Mouse (Mus musculus) CH12.LX (cell line): ENCODE results near the gene Lyst. TPM values are rescaled to one million over a fixed set of nuclear protein-coding genes. Genes with fewer than 3 reads are reported as not detected.

Source experiments
- DNase-seq: peaks from one replicate; pipeline ENCODE4 v3.0.0-alpha.2; 2013; ENCODE audit errors: extremely low read depth
- H3K27ac ChIP-seq: 2 replicates; pipeline ENCODE4 v1.5.1; 2012; ENCODE audit warnings: low read depth, mild to moderate bottlenecking, control low read depth, moderate library complexity; ENCODE audit not compliant: insufficient read depth
- H3K27me3 ChIP-seq: replicated peaks from 2 replicates; pipeline ENCODE3; 2012; ENCODE audit warnings: inconsistent platforms
- H3K36me3 ChIP-seq, 2 experiments: replicated peaks in 1 of 2; 2 replicates each; pipeline versions ENCODE3 to v1.6.1; 2012; ENCODE audit warnings: inconsistent platforms in 1 of 2, low read length in 1 of 2, mild to moderate bottlenecking in 1 of 2, mixed read lengths in 1 of 2, moderate library complexity in 1 of 2; ENCODE audit not compliant: control insufficient read depth in 1 of 2, insufficient read depth in 1 of 2
- H3K4me1 ChIP-seq, 2 experiments: 2 replicates each; pipeline ENCODE4 v1.6.1; 2012; ENCODE audit warnings: inconsistent platforms in 1 of 2, moderate library complexity in 1 of 2; ENCODE audit not compliant: insufficient read depth in 2 of 2, control insufficient read depth in 1 of 2
- H3K4me2 ChIP-seq: 2 replicates; pipeline ENCODE4 v1.6.1; 2012; ENCODE audit warnings: low read depth, mild to moderate bottlenecking, control low read depth; ENCODE audit not compliant: poor library complexity, insufficient read depth, severe bottlenecking
- H3K4me3 ChIP-seq, 3 experiments: fragments of 150-350 bp in 1 of 3; sonication (generic) in 1 of 3; replicated peaks in 1 of 3; 2 replicates each; pipeline versions ENCODE3 to v1.5.1; 2011 to 2012; ENCODE audit warnings: low read depth in 2 of 3, low read length in 2 of 3, mild to moderate bottlenecking in 2 of 3, moderate library complexity in 2 of 3, control low read depth in 1 of 3, improper control_type of control experiment in 1 of 3, inconsistent platforms in 1 of 3, mixed read lengths in 1 of 3; ENCODE audit not compliant: poor library complexity in 1 of 3
- H3K79me2 ChIP-seq: replicated peaks from 2 replicates; pipeline ENCODE4 v1.6.1; 2012; ENCODE audit warnings: mild to moderate bottlenecking, moderate library complexity; ENCODE audit not compliant: control insufficient read depth, poor library complexity, insufficient read depth, severe bottlenecking; ENCODE audit errors: extremely low read depth
- H3K9ac ChIP-seq: 2 replicates; pipeline ENCODE4 v1.6.1; 2012; ENCODE audit warnings: low read depth, mild to moderate bottlenecking, control low read depth, moderate library complexity; ENCODE audit not compliant: insufficient read depth
- H3K9me3 ChIP-seq: replicated peaks from 2 replicates; pipeline ENCODE3; 2012; ENCODE audit warnings: low read length, inconsistent platforms, mixed read lengths
- BHLHE40 ChIP-seq: IDR thresholded peaks from 2 replicates; pipeline ENCODE4 v1.6.1; 2011; ENCODE audit warnings: mild to moderate bottlenecking, low read depth, low read length, improper control_type of control experiment
- CHD1 ChIP-seq: IDR thresholded peaks from 2 replicates; pipeline ENCODE4 v1.6.1; 2012; ENCODE audit warnings: low read depth, low read length, improper control_type of control experiment, inconsistent platforms
- CHD2 ChIP-seq: IDR thresholded peaks from 2 replicates; pipeline ENCODE4 v1.6.1; 2011; ENCODE audit warnings: low read length, improper control_type of control experiment
- E2F4 ChIP-seq: IDR thresholded peaks from 2 replicates; pipeline ENCODE4 v1.6.1; 2011; ENCODE audit warnings: low read depth, low read length, improper control_type of control experiment; ENCODE audit not compliant: insufficient replicate concordance
- HCFC1 ChIP-seq: IDR thresholded peaks from 2 replicates; pipeline ENCODE4 v1.6.1; 2012; ENCODE audit warnings: low read depth, mild to moderate bottlenecking, inconsistent platforms, low read length, improper control_type of control experiment
- IRF4 ChIP-seq: IDR thresholded peaks from 2 replicates; pipeline ENCODE4 v1.6.1; 2014; ENCODE audit warnings: low read depth, mild to moderate bottlenecking, inconsistent platforms, low read length, improper control_type of control experiment
- JUN ChIP-seq: IDR thresholded peaks from 2 replicates; pipeline ENCODE4 v1.6.1; 2011; ENCODE audit warnings: low read depth, mild to moderate bottlenecking, low read length, improper control_type of control experiment, moderate library complexity; ENCODE audit not compliant: insufficient read depth
- MAFK ChIP-seq: IDR thresholded peaks from 2 replicates; pipeline ENCODE4 v1.6.1; 2011; ENCODE audit warnings: low read length, improper control_type of control experiment; ENCODE audit not compliant: insufficient replicate concordance
- MYC ChIP-seq: IDR thresholded peaks from 2 replicates; pipeline ENCODE4 v1.6.1; 2011; ENCODE audit warnings: low read depth, mild to moderate bottlenecking, improper control_type of control experiment, low read length
- NRF1 ChIP-seq: IDR thresholded peaks from 2 replicates; pipeline ENCODE4 v1.6.1; 2014; ENCODE audit warnings: low read depth, mild to moderate bottlenecking, inconsistent platforms, low read length, improper control_type of control experiment, moderate library complexity
- PAX5 ChIP-seq: IDR thresholded peaks from 2 replicates; pipeline ENCODE4 v1.6.1; 2012; ENCODE audit warnings: low read length, inconsistent platforms, mixed read lengths
- POLR2A ChIP-seq: IDR thresholded peaks from 2 replicates; pipeline ENCODE4 v1.6.1; 2011; ENCODE audit warnings: low read depth, mild to moderate bottlenecking, improper control_type of control experiment, low read length
- POLR2AphosphoS2 ChIP-seq: IDR thresholded peaks from 2 replicates; pipeline ENCODE4 v1.6.1; 2011; ENCODE audit warnings: low read depth, low read length, improper control_type of control experiment
- RAD21 ChIP-seq: IDR thresholded peaks from 2 replicates; pipeline ENCODE4 v1.6.1; 2011; ENCODE audit warnings: low read depth, mild to moderate bottlenecking, low read length, improper control_type of control experiment, moderate library complexity
- RCOR1 ChIP-seq: conservative IDR thresholded peaks from 2 replicates; pipeline ENCODE4 v1.6.1; 2012; ENCODE audit warnings: low read depth, mild to moderate bottlenecking, inconsistent platforms, low read length, improper control_type of control experiment
- SMC3 ChIP-seq: IDR thresholded peaks from 2 replicates; pipeline ENCODE4 v1.6.1; 2011; ENCODE audit warnings: low read depth, low read length, improper control_type of control experiment
- TCF12 ChIP-seq: IDR thresholded peaks from 2 replicates; pipeline ENCODE4 v1.6.1; 2014; ENCODE audit warnings: low read depth, mild to moderate bottlenecking, inconsistent platforms, low read length, improper control_type of control experiment
- ZNF384 ChIP-seq: IDR thresholded peaks from 2 replicates; pipeline ENCODE4 v1.6.1; 2012; ENCODE audit warnings: low read depth, low read length, improper control_type of control experiment, inconsistent platforms
- dilution Hi-C: fragments of 300-500 bp; cut with MboI; formaldehyde crosslinking; loops from 2 replicates; pipeline ENCODE4 v1.14.3; 2020; ENCODE audit warnings: low sequenced_read_pairs; ENCODE audit not compliant: extremely low pct_unique_long_range_greater_than_20kb, extremely low pct_ligation_motif_present
- in situ Hi-C: fragments of 300-500 bp; cut with MboI; formaldehyde crosslinking; loops from 3 replicates; pipeline ENCODE4 v1.14.3; 2019; ENCODE audit warnings: low sequenced_read_pairs, low pct_ligation_motif_present, low pct_unique_long_range_greater_than_20kb, mixed read lengths
- polyA plus RNA-seq: library from polyadenylated mRNA; unstranded; fragments of >175 nt; gene quantifications from 2 replicates; pipeline ENCODE4 v1.2.1, GENCODE M21; 2012; ENCODE audit warnings: low read depth; ENCODE audit not compliant: insufficient read length
- total RNA-seq, 2 experiments: library from RNA; depleted of rRNA; stranded (reverse); fragments of 300-350 nt in 1 of 2; fragments of >200 nt in 1 of 2; gene quantifications; 2 replicates each; pipeline ENCODE4 v1.2.3; 2012 to 2014

Lyst gene
- total and polyA plus RNA-seq, 3 experiments, result 33.1 to 61.1 (median 34.8) TPM

DNA sequence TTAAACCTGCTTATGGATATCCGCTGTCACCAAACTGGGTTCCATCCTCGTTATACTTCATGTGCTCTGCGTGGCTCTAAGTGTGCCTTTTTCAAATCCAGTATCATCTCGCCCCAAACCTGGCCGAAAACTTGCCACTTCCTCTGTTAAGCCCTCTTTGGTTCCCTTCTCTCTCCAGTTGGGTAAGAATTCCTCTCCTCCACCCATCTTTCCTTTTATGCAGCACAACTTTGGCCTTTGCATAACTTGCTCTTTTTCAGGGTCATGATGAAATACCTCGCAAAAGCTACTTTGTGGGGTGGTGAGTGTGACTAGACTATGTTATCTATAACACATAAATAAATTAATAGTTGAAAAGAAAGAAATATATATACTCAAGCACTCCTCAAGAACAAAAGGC, 22.6 kb upstream of the Lyst start:
- H3K27ac ChIP-seq, result no peak overlapping the region

GRCm38 (mm10) chr13:13568824-13569223, 21.4 kb upstream of the Lyst start:
- in situ Hi-C loops, result no loop called here
- H3K4me2 ChIP-seq, result no peak overlapping the region
- H3K9ac ChIP-seq, result no peak overlapping the region
- no peak for DNase-seq
- no peaks in the 10 kb centered on the region for H3K36me3 ChIP-seq
- H3K4me3 ChIP-seq, result no peak overlapping the region
- peaks cover 2 to 25% of the 10 kb centered on the region in 2 experiments; a peak in 2 of 4 replicates for H3K4me1 ChIP-seq
- dilution Hi-C loops, result no loop called here
- no peaks in the 10 kb centered on the region for H3K79me2 ChIP-seq
- peaks cover 3% of the 10 kb centered on the region for H3K9me3 ChIP-seq
- TF ChIP-seq SMC3, result no peak
- no peak for TF ChIP-seq RCOR1
- TF ChIP-seq PAX5, result no peak
- no peak for TF ChIP-seq NRF1
- TF ChIP-seq HCFC1, result no peak
- TF ChIP-seq, all 38 proteins: peak for 0
- Histone ChIP-seq H3K27ac (no peak overlapping the region), H3K27me3 (no peaks in the 10 kb centered on the region)

More for the DNA sequence above, 22.6 kb upstream of the Lyst start:
- in situ Hi-C loops (no loop called here), dilution Hi-C loops (no loop called here)
- H3K4me3 ChIP-seq, result no peak overlapping the region
- no peaks in the 10 kb centered on the region for H3K79me2 ChIP-seq
- no peak for DNase-seq
- no peaks in the 10 kb centered on the region for H3K27me3 ChIP-seq
- no peak for TF ChIP-seq MYC
- no peak for TF ChIP-seq CHD2
- no peak overlapping the region for H3K9ac ChIP-seq
- H3K4me2 ChIP-seq, result no peak overlapping the region
- peaks cover 2 to 25% of the 10 kb centered on the region in 2 experiments; a peak in 2 of 4 replicates for H3K4me1 ChIP-seq
- no peaks in the 10 kb centered on the region for H3K36me3 ChIP-seq
- H3K9me3 ChIP-seq, result no peaks in the 10 kb centered on the region

GRCm38 (mm10) chr13:13569603-13570002, 20.6 kb upstream of the Lyst start:
- H3K9ac ChIP-seq, result no peak overlapping the region
- H3K36me3 ChIP-seq, result no peaks in the 10 kb centered on the region
- DNase-seq, result no peak
- H3K27ac ChIP-seq, result no peak overlapping the region
- no peaks in the 10 kb centered on the region for H3K79me2 ChIP-seq
- no peak overlapping the region for H3K4me2 ChIP-seq
- no peaks in the 10 kb centered on the region for H3K27me3 ChIP-seq
- peaks cover 2 to 25% of the 10 kb centered on the region in 2 experiments; a peak in 2 of 4 replicates for H3K4me1 ChIP-seq
- in situ Hi-C loops (no loop called here), dilution Hi-C loops (no loop called here)
- peaks cover 3% of the 10 kb centered on the region for H3K9me3 ChIP-seq
- H3K4me3 ChIP-seq, result no peak overlapping the region
- TF ChIP-seq BHLHE40 (no peak), CHD1 (no peak), POLR2A (no peak), MAFK (no peak), ZNF384 (no peak), RAD21 (no peak), HCFC1 (no peak), JUN (no peak), CHD2 (no peak), POLR2AphosphoS2 (no peak), TCF12 (no peak), E2F4 (no peak), IRF4 (no peak), SMC3 (no peak)
